In genomic region chr12:35670980-35671379, GRCm38 (mm10) we compare ENCODE assay signal across 17 mouse cellular contexts.
"Had no signal": no experiment of that assay in that cellular context is flagged by ENCODE, and none has a peak within 500 bp of the region (broad histone marks: within the 10 kb centered on the region; RNA-seq: fewer than 3 reads in every experiment).

No protein-coding gene starts in this region.

- H3K27me3 ChIP-seq: neural tube, embryonic 12.5 days; neural tube, embryonic 13.5 days; neural tube, embryonic 15.5 days; stomach, embryonic 15.5 days had no signal

- H3K4me2 ChIP-seq: neural tube, embryonic 12.5 days; neural tube, embryonic 13.5 days; neural tube, embryonic 15.5 days; stomach, embryonic 15.5 days had no signal

- H3K4me1 ChIP-seq: neural tube, embryonic 12.5 days; neural tube, embryonic 13.5 days; neural tube, embryonic 15.5 days; stomach, embryonic 15.5 days had no signal

- H3K9me3 ChIP-seq: neural tube, embryonic 12.5 days; neural tube, embryonic 13.5 days; neural tube, embryonic 15.5 days; stomach, embryonic 15.5 days had no signal

- DNase-seq: retina, postnatal 1 day; right cerebral cortex, adult 18-20 months; right cerebral cortex, postnatal 14 days; right cerebral cortex, postnatal 25 days; right cerebral cortex, postnatal 4 days; spleen, adult 18-20 months; thymus, adult 18-20 months; thymus, adult 2 months; thymus, postnatal 14 days; thymus, postnatal 25 days; thymus, postnatal 36 days; thymus, postnatal 4 days had no signal

- H3K27ac ChIP-seq: neural tube, embryonic 12.5 days; neural tube, embryonic 13.5 days; neural tube, embryonic 15.5 days; stomach, embryonic 15.5 days; stomach, postnatal 0 days had no signal

- H3K9ac ChIP-seq: neural tube, embryonic 12.5 days; neural tube, embryonic 13.5 days; neural tube, embryonic 15.5 days; stomach, embryonic 15.5 days had no signal

- H3K4me3 ChIP-seq: neural tube, embryonic 12.5 days; neural tube, embryonic 13.5 days; neural tube, embryonic 15.5 days; stomach, embryonic 15.5 days had no signal

- H3K36me3 ChIP-seq: neural tube, embryonic 12.5 days; neural tube, embryonic 13.5 days; neural tube, embryonic 15.5 days; stomach, embryonic 15.5 days had no signal
